23 mouse cellular contexts compared by ENCODE assay signal in genomic region chr11:18164025-18164423, GRCm38 (mm10).
DNase-seq lines count a peak whose midpoint lies in the region; ATAC-seq lines count a peak whose summit lies in the region.
"Had no signal": no experiment of that assay in that cellular context is flagged by ENCODE, and none has a peak within 500 bp of the region (broad histone marks: within the 10 kb centered on the region; RNA-seq: fewer than 3 reads in every experiment).

No protein-coding gene starts in this region.

- no peaks in the 10 kb centered on the region for H3K36me3 ChIP-seq in forebrain, embryonic 11.5 days (ENCODE audit: control insufficient read depth, insufficient read depth, low read length)
- H3K36me3 ChIP-seq in forebrain, embryonic 10.5 days (replicated peaks): no peaks in the 10 kb centered on the region
- no peaks in the 10 kb centered on the region for H3K36me3 ChIP-seq in neural tube, embryonic 14.5 days (ENCODE audit: control insufficient read depth, insufficient read depth, low read length)
- no peaks in the 10 kb centered on the region for H3K36me3 ChIP-seq in hindbrain, embryonic 15.5 days
- no peaks in the 10 kb centered on the region for H3K36me3 ChIP-seq in neural tube, embryonic 15.5 days
- H3K36me3 ChIP-seq: heart, embryonic 12.5 days; limb, embryonic 15.5 days had no signal

- WGBS in forebrain, embryonic 11.5 days: 51% methylated on average over 2 of the region's 2 CpGs
- 71% methylated on average over 2 of the region's 2 CpGs for WGBS in forebrain, embryonic 10.5 days
- 57% methylated on average over 2 of the region's 2 CpGs for WGBS in neural tube, embryonic 14.5 days
- WGBS in hindbrain, embryonic 15.5 days: 57% methylated on average over 2 of the region's 2 CpGs
- WGBS in neural tube, embryonic 15.5 days: 40% methylated on average over 2 of the region's 2 CpGs

- DNase-seq in forebrain, embryonic 11.5 days (ENCODE audit: low spot score): no peak
- no peak for DNase-seq in forebrain, embryonic 10.5 days (ENCODE audit: extremely low spot score, low spot score)
- DNase-seq in neural tube, embryonic 10.5 days (ENCODE audit: extremely low spot score, low spot score): no peak
- DNase-seq in cerebellum, adult 11 months: no peak
- DNase-seq in embryo, embryonic 9.5 days (ENCODE audit: extremely low spot score): no peak
- DNase-seq: adrenal gland, postnatal 25 days; cerebellum, postnatal 10 days; gastrocnemius, adult 2 months; heart, adult 18-20 months; heart, postnatal 10 days; kidney, adult 2 months; left cerebral cortex, postnatal 4 days; lung, embryonic 14.5 days; thymus, adult 18-20 months; thymus, postnatal 36 days had no signal

- no peaks in the 10 kb centered on the region; the same call in 1 of the 2 replicates for H3K4me1 ChIP-seq in forebrain, embryonic 11.5 days (replicated peaks; ENCODE audit: control insufficient read depth, insufficient read depth, low read length)
- peaks cover 3% of the 10 kb centered on the region; the same call in 1 of the 2 replicates for H3K4me1 ChIP-seq in forebrain, embryonic 10.5 days
- no peaks in the 10 kb centered on the region for H3K4me1 ChIP-seq in neural tube, embryonic 14.5 days (ENCODE audit: control insufficient read depth, insufficient read depth, low read length)
- H3K4me1 ChIP-seq in hindbrain, embryonic 15.5 days (replicated peaks): no peaks in the 10 kb centered on the region; the same call in 1 of the 2 replicates
- no peaks in the 10 kb centered on the region for H3K4me1 ChIP-seq in neural tube, embryonic 15.5 days
- H3K4me1 ChIP-seq: limb, embryonic 15.5 days had no signal

- no peak overlapping the region for H3K4me2 ChIP-seq in forebrain, embryonic 11.5 days (ENCODE audit: low read depth, low read length, severe bottlenecking)
- no peak overlapping the region for H3K4me2 ChIP-seq in neural tube, embryonic 14.5 days (ENCODE audit: low read depth, low read length)
- H3K4me2 ChIP-seq in hindbrain, embryonic 15.5 days: no peak overlapping the region
- H3K4me2 ChIP-seq in neural tube, embryonic 15.5 days: no peak overlapping the region
- H3K4me2 ChIP-seq: heart, embryonic 12.5 days; limb, embryonic 15.5 days; lung, embryonic 14.5 days had no signal

- H3K9ac ChIP-seq in forebrain, embryonic 11.5 days (ENCODE audit: low read length): no peak overlapping the region
- H3K9ac ChIP-seq in neural tube, embryonic 14.5 days (replicated peaks; ENCODE audit: low read depth, low read length): no peak overlapping the region
- no peak overlapping the region for H3K9ac ChIP-seq in hindbrain, embryonic 15.5 days
- no peak overlapping the region for H3K9ac ChIP-seq in neural tube, embryonic 15.5 days (replicated peaks)
- H3K9ac ChIP-seq: heart, embryonic 12.5 days; limb, embryonic 15.5 days; liver, embryonic 14.5 days; lung, embryonic 14.5 days had no signal

- H3K9me3 ChIP-seq in forebrain, embryonic 11.5 days (ENCODE audit: control insufficient read depth, low read length): no peaks in the 10 kb centered on the region
- no peaks in the 10 kb centered on the region for H3K9me3 ChIP-seq in forebrain, embryonic 10.5 days
- H3K9me3 ChIP-seq in neural tube, embryonic 14.5 days (ENCODE audit: control insufficient read depth, low read length): no peaks in the 10 kb centered on the region
- H3K9me3 ChIP-seq in hindbrain, embryonic 15.5 days: no peaks in the 10 kb centered on the region
- H3K9me3 ChIP-seq in neural tube, embryonic 15.5 days (replicated peaks): no peaks in the 10 kb centered on the region
- H3K9me3 ChIP-seq: heart, embryonic 12.5 days; limb, embryonic 15.5 days had no signal

- H3K4me3 ChIP-seq in forebrain, embryonic 11.5 days (ENCODE audit: low read depth, low read length): no peak overlapping the region
- no peak overlapping the region for H3K4me3 ChIP-seq in forebrain, embryonic 10.5 days
- H3K4me3 ChIP-seq in neural tube, embryonic 14.5 days (ENCODE audit: low read depth, low read length): no peak overlapping the region
- H3K4me3 ChIP-seq in hindbrain, embryonic 15.5 days: no peak overlapping the region
- no peak overlapping the region for H3K4me3 ChIP-seq in neural tube, embryonic 15.5 days (replicated peaks)
- H3K4me3 ChIP-seq: gastrocnemius, adult 2 months; heart, embryonic 12.5 days; limb, embryonic 15.5 days had no signal

- H3K27me3 ChIP-seq in forebrain, embryonic 11.5 days (ENCODE audit: control insufficient read depth, insufficient read depth, low read length): no peaks in the 10 kb centered on the region
- H3K27me3 ChIP-seq in forebrain, embryonic 10.5 days (ENCODE audit: poor library complexity, severe bottlenecking): peaks cover 9% of the 10 kb centered on the region; the same call in 1 of the 2 replicates
- no peaks in the 10 kb centered on the region for H3K27me3 ChIP-seq in neural tube, embryonic 14.5 days (ENCODE audit: control insufficient read depth, insufficient read depth, low read length)
- no peaks in the 10 kb centered on the region for H3K27me3 ChIP-seq in hindbrain, embryonic 15.5 days
- H3K27me3 ChIP-seq in neural tube, embryonic 15.5 days (replicated peaks): no peaks in the 10 kb centered on the region
- H3K27me3 ChIP-seq: heart, embryonic 12.5 days; limb, embryonic 15.5 days had no signal

- H3K27ac ChIP-seq in forebrain, embryonic 11.5 days (ENCODE audit: low read depth, low read length): no peak overlapping the region
- H3K27ac ChIP-seq in forebrain, embryonic 10.5 days: no peak overlapping the region
- no peak overlapping the region for H3K27ac ChIP-seq in neural tube, embryonic 14.5 days (ENCODE audit: low read depth, low read length)
- H3K27ac ChIP-seq in hindbrain, embryonic 15.5 days (replicated peaks): no peak overlapping the region
- H3K27ac ChIP-seq in neural tube, embryonic 15.5 days (replicated peaks): no peak overlapping the region
- H3K27ac ChIP-seq: gastrocnemius, adult 2 months; kidney, postnatal 0 days; limb, embryonic 15.5 days; liver, embryonic 14.5 days had no signal

- peak; percentile 92 for ATAC-seq in forebrain, embryonic 11.5 days (replicated peaks; ENCODE audit: low FRiP score)
- ATAC-seq in neural tube, embryonic 14.5 days (ENCODE audit: low read depth): peak; percentile 63; the same call in 1 of the 2 replicates
- ATAC-seq in hindbrain, embryonic 15.5 days (ENCODE audit: low FRiP score, low read depth): 0 out of 2 replicates have a peak, but pooled peaks have one; percentile 54
- peak; percentile 50 for ATAC-seq in neural tube, embryonic 15.5 days (ENCODE audit: low FRiP score)
- ATAC-seq: activated CD4-positive, CD25-positive, alpha-beta regulatory T cell, adult 4 months had no signal
